Mouse (Mus musculus) lung, adult 2 months (tissue): ENCODE data around the gene Ptpre.

Experiments
- CTCF ChIP-seq: fragments of 200-500 bp; IDR thresholded peaks from 2 replicates; pipeline ENCODE4 v1.5.1; 2011; ENCODE audit warnings: mild to moderate bottlenecking, low read length, control low read depth; ENCODE audit not compliant: insufficient read depth
- POLR2A ChIP-seq: fragments of 200-500 bp; IDR thresholded peaks from 2 replicates; pipeline ENCODE4 v1.6.1; 2011; ENCODE audit warnings: low read depth, mild to moderate bottlenecking, control low read depth, low read length, borderline replicate concordance; ENCODE audit errors: extremely low read depth

GRCm38 (mm10) chr7:135551547-135551946, 14.3 kb downstream of the Ptpre start:
- TF ChIP-seq CTCF (no peak), POLR2A (no peak)
